Mouse (Mus musculus) cortical plate, adult 2 months (tissue): ENCODE measurements at regions not wholly inside any gene's neighbourhood (a gene's known extent, or its start where the extent isn't known, plus 50 kb on each side); places are given as distances from the start of the nearest gene placed in this dataset.

Source experiments
- CTCF ChIP-seq: fragments of 200-500 bp; IDR thresholded peaks from 2 replicates; pipeline ENCODE4 v1.5.1; 2011; ENCODE audit warnings: mild to moderate bottlenecking, control low read depth, low read length; ENCODE audit not compliant: insufficient read depth; ENCODE audit errors: extremely low read depth
- POLR2A ChIP-seq: fragments of 200-500 bp; IDR thresholded peaks from 2 replicates; pipeline ENCODE4 v1.6.1; 2011; ENCODE audit warnings: mild to moderate bottlenecking, low read length, control low read depth; ENCODE audit not compliant: insufficient read depth; ENCODE audit errors: extremely low read depth

- TF ChIP-seq POLR2A (no peak), CTCF (no peak)
Measured at GRCm38 (mm10) chr2:38423886-38424277, 84.8 kb downstream of the Lhx2 start.
